Mouse (Mus musculus): ENCODE data around the gene Rhox2e. TPM values are rescaled to one million over a fixed set of nuclear protein-coding genes. Genes with fewer than 3 reads are reported as not detected.

Rhox2e gene
- polyA plus RNA-seq (2012; rRNA removed), result not detected in 2 replicates

GRCm38 (mm10) chrX:37530152-37530551, at the start of gene Rhox2e:
Rhox2e (plus strand) TSS chrX:37530452.

GRCm38 (mm10) chrX:37514059-37514458, 16.2 kb upstream of the Rhox2e start, which contains the start of gene Rhox4d:
Rhox4d (plus strand) TSS chrX:37514359.

GRCm38 (mm10) chrX:37541719-37542118, 11.5 kb downstream of the Rhox2e start, which contains the start of gene Rhox3e:
Rhox3e (plus strand) TSS chrX:37542019.

GRCm38 (mm10) chrX:37557112-37557511, 26.9 kb downstream of the Rhox2e start, which contains the start of gene Rhox4e:
Rhox4e (plus strand) TSS chrX:37557412.

GRCm38 (mm10) chrX:37571105-37571504, 40.9 kb downstream of the Rhox2e start, which contains the start of gene Rhox2f:
Rhox2f (plus strand) TSS chrX:37571405.

GRCm38 (mm10) chrX:37580692-37581091, 50.4 kb downstream of the Rhox2e start, which contains the start of gene Rhox3f:
Rhox3f (plus strand) TSS chrX:37580992.

Other genes starting within 250 kb of the Rhox2e start
- not detected in 2 replicates for gene Rhox3a2, start 150.4 kb upstream of the Rhox2e start, polyA plus RNA-seq (2012; rRNA removed)
- not detected in 2 replicates for gene Rhox4a2, start 139.6 kb upstream of the Rhox2e start, polyA plus RNA-seq (2012; rRNA removed)
- gene Rhox2b, start 118.4 kb upstream of the Rhox2e start, polyA plus RNA-seq (2012; rRNA removed), result not detected in 2 replicates
- not detected in 2 replicates for gene Rhox4b, start 98.0 kb upstream of the Rhox2e start, polyA plus RNA-seq (2012; rRNA removed)
- gene Rhox2c, start 76.8 kb upstream of the Rhox2e start, polyA plus RNA-seq (2012; rRNA removed), result not detected in 2 replicates
- gene Rhox3c, start 71.9 kb upstream of the Rhox2e start, polyA plus RNA-seq (2012; rRNA removed), result not detected in 2 replicates
- not detected in 2 replicates for gene Rhox4c, start 50.1 kb upstream of the Rhox2e start, polyA plus RNA-seq (2012; rRNA removed)
- not detected in 2 replicates for gene Rhox2d, start 37.0 kb upstream of the Rhox2e start, polyA plus RNA-seq (2012; rRNA removed)
- gene Rhox4d, start 16.1 kb upstream of the Rhox2e start, polyA plus RNA-seq (2012; rRNA removed), result not detected in 2 replicates
- not detected in 2 replicates for gene Rhox3e, start 11.6 kb downstream of the Rhox2e start, polyA plus RNA-seq (2012; rRNA removed)
- gene Rhox4e, start 27.0 kb downstream of the Rhox2e start, polyA plus RNA-seq (2012; rRNA removed), result not detected in 2 replicates
- gene Rhox2f, start 41.0 kb downstream of the Rhox2e start, polyA plus RNA-seq (2012; rRNA removed), result not detected in 2 replicates
- not detected in 2 replicates for gene Rhox3f, start 50.5 kb downstream of the Rhox2e start, polyA plus RNA-seq (2012; rRNA removed)
- not detected in 2 replicates for gene Rhox4f, start 77.3 kb downstream of the Rhox2e start, polyA plus RNA-seq (2012; rRNA removed)
- gene Rhox3g, start 98.2 kb downstream of the Rhox2e start, polyA plus RNA-seq (2012; rRNA removed), result not detected in 2 replicates
- not detected in 2 replicates for gene Rhox2g, start 113.0 kb downstream of the Rhox2e start, polyA plus RNA-seq (2012; rRNA removed)
- gene Rhox4g, start 120.9 kb downstream of the Rhox2e start, polyA plus RNA-seq (2012; rRNA removed), result not detected in 2 replicates
- not detected in 2 replicates for gene Rhox3h, start 138.3 kb downstream of the Rhox2e start, polyA plus RNA-seq (2012; rRNA removed)
- gene Rhox2h, start 142.8 kb downstream of the Rhox2e start, polyA plus RNA-seq (2012; rRNA removed), result not detected in 2 replicates